Mouse (Mus musculus) testis, adult 2 months (tissue): ENCODE data around the gene Myg1.

ENCODE experiments used
- CTCF ChIP-seq: fragments of 200-500 bp; IDR thresholded peaks from 2 replicates; pipeline ENCODE4 v1.5.1; 2012; ENCODE audit warnings: low read depth, mild to moderate bottlenecking, inconsistent platforms, low read length, moderate library complexity; ENCODE audit not compliant: control insufficient read depth, insufficient read depth, insufficient replicate concordance
- POLR2A ChIP-seq: fragments of 200-500 bp; IDR thresholded peaks from 2 replicates; pipeline ENCODE4 v1.6.1; 2012; ENCODE audit warnings: low read depth, mild to moderate bottlenecking, inconsistent platforms, low read length, moderate library complexity; ENCODE audit not compliant: control insufficient read depth

DNA sequence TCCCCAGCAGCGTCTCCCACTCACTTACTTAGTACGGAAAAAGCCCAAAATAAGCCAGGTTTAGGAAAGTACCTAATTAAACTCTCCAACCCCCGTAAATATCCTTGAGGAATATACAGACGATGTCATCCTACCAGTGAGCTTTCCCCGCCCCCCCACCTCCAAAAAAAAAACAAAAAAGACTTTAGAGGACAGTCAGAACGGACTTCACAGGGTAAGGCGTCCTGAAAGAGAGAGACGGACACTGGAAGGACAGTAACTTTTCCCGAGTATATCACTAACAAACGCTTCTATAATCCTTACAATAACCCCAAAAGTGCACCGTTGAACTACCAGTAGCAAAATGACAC is 19.4 kb downstream of the Myg1 start:
- TF ChIP-seq CTCF = no peak
- TF ChIP-seq POLR2A = no peak
